Mouse (Mus musculus): ENCODE data around the gene P4ha3. TPM values are rescaled to one million over a fixed set of nuclear protein-coding genes. Genes with fewer than 3 reads are reported as not detected.

Gene P4ha3
- polyA plus RNA-seq, 1 experiment from 2014 or later, result 8.6 TPM

- Histone ChIP-seq H3K9ac (ENCODE audit: low read depth, low read length) (no peak overlapping the region), H3K27ac (ENCODE audit: low read depth, low read length) (no peak overlapping the region), H3K36me3 (ENCODE audit: control insufficient read depth, insufficient read depth, low read length) (peaks cover 3% of the 10 kb centered on the region; the same call in 1 of the 2 replicates), H3K4me2 (replicated peaks; ENCODE audit: low read depth, low read length) (no peak overlapping the region), H3K4me3 (ENCODE audit: low read length) (no peak overlapping the region), H3K4me1 (ENCODE audit: control insufficient read depth, insufficient read depth, low read length) (no peaks in the 10 kb centered on the region), H3K27me3 (ENCODE audit: control insufficient read depth, insufficient read depth, low read length) (no peaks in the 10 kb centered on the region), H3K9me3 (ENCODE audit: control insufficient read depth, low read length) (no peaks in the 10 kb centered on the region)
- ATAC-seq (ENCODE audit: low FRiP score, low TSS enrichment), result no peak
- WGBS, result 96% methylated on average over 8 of the region's 8 CpGs
Observed at GRCm38 (mm10) chr7:100272369-100272768, 13.0 kb upstream of the P4ha3 start.

DNA sequence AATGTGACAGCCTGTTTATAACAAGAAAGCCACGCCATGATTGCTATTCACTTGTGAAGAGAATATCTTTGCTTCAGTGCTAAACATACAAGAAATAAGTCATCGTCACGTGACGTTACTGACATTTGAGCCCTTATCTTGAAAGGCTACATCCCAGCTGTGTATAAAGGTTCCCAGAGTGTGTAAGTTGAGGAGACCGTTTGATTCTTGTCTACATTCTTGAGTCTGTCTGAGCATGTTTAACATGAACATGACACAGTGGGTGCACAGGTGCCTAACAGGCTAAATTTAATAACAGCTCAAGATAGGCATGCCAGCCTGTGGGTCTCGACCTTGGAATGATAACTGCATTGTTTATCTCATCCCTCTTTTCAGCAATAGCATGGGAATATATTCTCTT is 10.8 kb upstream of the P4ha3 start:
- H3K27me3 ChIP-seq (ENCODE audit: control insufficient read depth, insufficient read depth, low read length), result no peaks in the 10 kb centered on the region
- no peaks in the 10 kb centered on the region for H3K4me1 ChIP-seq (ENCODE audit: control insufficient read depth, insufficient read depth, low read length)
- no peak overlapping the region for H3K27ac ChIP-seq (ENCODE audit: low read depth, low read length)
- 77% methylated on average over 6 of the region's 6 CpGs for WGBS
- no peak for ATAC-seq (ENCODE audit: low FRiP score, low TSS enrichment)
- H3K36me3 ChIP-seq (ENCODE audit: control insufficient read depth, insufficient read depth, low read length), result no peaks in the 10 kb centered on the region
- no peak overlapping the region for H3K9ac ChIP-seq (ENCODE audit: low read depth, low read length)
- no peaks in the 10 kb centered on the region for H3K9me3 ChIP-seq (ENCODE audit: control insufficient read depth, low read length)
- H3K4me3 ChIP-seq (ENCODE audit: low read length), result no peak overlapping the region
- no peak overlapping the region for H3K4me2 ChIP-seq (replicated peaks; ENCODE audit: low read depth, low read length)

DNA sequence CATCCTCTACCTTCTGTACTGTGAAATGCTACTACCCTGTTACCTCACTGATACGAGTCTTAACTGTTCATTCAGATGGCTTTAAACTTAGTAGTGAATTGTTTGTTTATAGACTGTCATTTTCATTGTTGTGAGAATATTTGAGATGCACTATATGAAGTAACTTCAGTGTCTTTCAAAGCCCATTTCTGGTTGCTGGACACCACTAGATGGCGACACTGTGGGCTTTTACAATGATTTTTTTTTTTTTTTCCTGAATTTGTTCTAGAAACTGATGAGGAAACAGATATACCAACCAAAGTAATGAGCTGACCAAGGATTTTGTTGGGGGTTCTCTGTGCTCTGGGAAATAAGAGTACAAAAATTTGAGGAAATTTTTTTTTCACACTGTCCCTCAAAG is 8.9 kb upstream of the P4ha3 start:
- Histone ChIP-seq H3K27me3 (ENCODE audit: control insufficient read depth, insufficient read depth, low read length) (no peaks in the 10 kb centered on the region), H3K9me3 (ENCODE audit: control insufficient read depth, low read length) (no peaks in the 10 kb centered on the region), H3K4me2 (replicated peaks; ENCODE audit: low read depth, low read length) (no peak overlapping the region), H3K36me3 (ENCODE audit: control insufficient read depth, insufficient read depth, low read length) (no peaks in the 10 kb centered on the region), H3K9ac (ENCODE audit: low read depth, low read length) (no peak overlapping the region), H3K4me1 (ENCODE audit: control insufficient read depth, insufficient read depth, low read length) (no peaks in the 10 kb centered on the region), H3K4me3 (ENCODE audit: low read length) (no peak overlapping the region), H3K27ac (ENCODE audit: low read depth, low read length) (no peak overlapping the region)
- no peak for ATAC-seq (ENCODE audit: low FRiP score, low TSS enrichment)
- WGBS, result 55% methylated on average over 2 of the region's 2 CpGs

- ATAC-seq (ENCODE audit: low FRiP score, low TSS enrichment), result no peak
- WGBS, result 0% methylated on average over 1 of the region's 1 CpGs
Observed at GRCm38 (mm10) chr7:100279803-100280202, 5.5 kb upstream of the P4ha3 start.

GRCm38 (mm10) chr7:100281596-100281995 is 3.7 kb upstream of the P4ha3 start:
- WGBS, result 37% methylated on average over 3 of the region's 3 CpGs
- H3K27ac ChIP-seq (ENCODE audit: low read depth, low read length), result no peak overlapping the region
- peaks cover 4% of the 10 kb centered on the region; the same call in 1 of the 2 replicates for H3K4me1 ChIP-seq (ENCODE audit: control insufficient read depth, insufficient read depth, low read length)
- no peak overlapping the region for H3K9ac ChIP-seq (ENCODE audit: low read depth, low read length)
- no peak for ATAC-seq (ENCODE audit: low FRiP score, low TSS enrichment)
- H3K9me3 ChIP-seq (ENCODE audit: control insufficient read depth, low read length), result no peaks in the 10 kb centered on the region
- H3K4me3 ChIP-seq (ENCODE audit: low read length), result no peak overlapping the region
- H3K36me3 ChIP-seq (ENCODE audit: control insufficient read depth, insufficient read depth, low read length), result no peaks in the 10 kb centered on the region
- peaks cover 9% of the 10 kb centered on the region for H3K27me3 ChIP-seq (ENCODE audit: control insufficient read depth, insufficient read depth, low read length)
- H3K4me2 ChIP-seq (replicated peaks; ENCODE audit: low read depth, low read length), result no peak overlapping the region

More at GRCm38 (mm10) chr7:100279803-100280202, 5.5 kb upstream of the P4ha3 start:
- Histone ChIP-seq H3K4me1 (ENCODE audit: control insufficient read depth, insufficient read depth, low read length) (no peaks in the 10 kb centered on the region), H3K4me2 (replicated peaks; ENCODE audit: low read depth, low read length) (no peak overlapping the region), H3K4me3 (ENCODE audit: low read length) (no peak overlapping the region), H3K9me3 (ENCODE audit: control insufficient read depth, low read length) (no peaks in the 10 kb centered on the region), H3K9ac (ENCODE audit: low read depth, low read length) (no peak overlapping the region), H3K27me3 (ENCODE audit: control insufficient read depth, insufficient read depth, low read length) (peaks cover 8% of the 10 kb centered on the region), H3K27ac (ENCODE audit: low read depth, low read length) (no peak overlapping the region), H3K36me3 (ENCODE audit: control insufficient read depth, insufficient read depth, low read length) (no peaks in the 10 kb centered on the region)

- peaks cover 9% of the 10 kb centered on the region for H3K27me3 ChIP-seq (ENCODE audit: control insufficient read depth, insufficient read depth, low read length)
Observed at GRCm38 (mm10) chr7:100283298-100283697, 2.0 kb upstream of the P4ha3 start.

DNA sequence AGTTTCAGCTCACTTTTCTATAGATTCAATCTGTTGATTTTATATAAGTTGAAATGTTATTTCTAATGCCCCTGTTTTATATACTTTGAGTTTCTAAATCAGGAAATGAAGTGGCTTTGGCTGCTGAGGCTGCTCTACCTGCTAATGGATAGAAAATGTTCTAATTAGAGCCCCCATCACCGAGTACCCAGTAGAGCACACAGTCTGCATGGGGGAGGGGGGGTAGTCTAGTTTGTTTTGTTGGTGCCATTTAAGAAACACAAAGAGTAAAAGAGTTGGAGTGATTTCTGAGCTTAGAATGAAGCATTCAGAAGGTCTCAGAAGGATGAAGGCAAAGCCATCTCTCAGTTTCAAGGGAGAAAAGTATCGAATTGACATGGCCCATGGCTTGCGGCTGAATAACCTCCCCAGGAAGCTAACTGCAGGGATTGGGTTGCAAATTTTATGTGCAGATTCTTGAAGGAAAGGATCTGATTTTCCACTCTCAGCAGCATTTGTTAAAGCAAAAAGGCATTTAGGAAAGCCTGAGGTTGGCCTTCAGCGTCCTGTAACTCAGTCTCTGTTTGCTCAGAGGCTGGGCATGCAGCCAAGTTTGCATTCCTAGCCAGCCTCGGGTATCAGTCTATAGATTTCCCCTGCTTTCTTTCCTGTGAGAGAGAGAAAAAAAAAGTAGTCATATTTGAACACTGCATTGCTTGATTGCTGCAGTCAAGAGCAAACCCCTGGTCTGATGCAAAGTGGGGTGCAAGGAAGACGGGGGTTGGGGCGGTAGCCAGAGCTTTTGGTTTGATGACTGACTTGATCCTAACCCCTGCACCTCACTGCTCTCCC is 2.6 kb downstream of the P4ha3 start:
- Histone ChIP-seq H3K27me3 (ENCODE audit: control insufficient read depth, insufficient read depth, low read length) (peaks cover 9% of the 10 kb centered on the region), H3K4me2 (replicated peaks; ENCODE audit: low read depth, low read length) (peak overlapping the region; percentile 28), H3K4me3 (ENCODE audit: low read length) (no peak overlapping the region), H3K36me3 (ENCODE audit: control insufficient read depth, insufficient read depth, low read length) (no peaks in the 10 kb centered on the region), H3K4me1 (ENCODE audit: control insufficient read depth, insufficient read depth, low read length) (peaks cover 18% of the 10 kb centered on the region), H3K9ac (ENCODE audit: low read depth, low read length) (peak overlapping the region; percentile 25; the same call in 1 of the 2 replicates), H3K27ac (ENCODE audit: low read depth, low read length) (peak overlapping the region; percentile 87), H3K9me3 (ENCODE audit: control insufficient read depth, low read length) (no peaks in the 10 kb centered on the region)
- 9% methylated on average over 7 of the region's 7 CpGs for WGBS
- peak; percentile 86 for ATAC-seq (ENCODE audit: low FRiP score, low TSS enrichment)

More at GRCm38 (mm10) chr7:100283298-100283697, 2.0 kb upstream of the P4ha3 start:
- ATAC-seq (ENCODE audit: low FRiP score, low TSS enrichment), result no peak
- 17% methylated on average over 3 of the region's 3 CpGs for WGBS
- H3K9me3 ChIP-seq (ENCODE audit: control insufficient read depth, low read length), result no peaks in the 10 kb centered on the region
- peaks cover 12% of the 10 kb centered on the region for H3K4me1 ChIP-seq (ENCODE audit: control insufficient read depth, insufficient read depth, low read length)
- no peak overlapping the region for H3K9ac ChIP-seq (ENCODE audit: low read depth, low read length)
- H3K27ac ChIP-seq (ENCODE audit: low read depth, low read length), result no peak overlapping the region
- no peak overlapping the region for H3K4me3 ChIP-seq (ENCODE audit: low read length)
- no peaks in the 10 kb centered on the region for H3K36me3 ChIP-seq (ENCODE audit: control insufficient read depth, insufficient read depth, low read length)
- no peak overlapping the region for H3K4me2 ChIP-seq (replicated peaks; ENCODE audit: low read depth, low read length)

DNA sequence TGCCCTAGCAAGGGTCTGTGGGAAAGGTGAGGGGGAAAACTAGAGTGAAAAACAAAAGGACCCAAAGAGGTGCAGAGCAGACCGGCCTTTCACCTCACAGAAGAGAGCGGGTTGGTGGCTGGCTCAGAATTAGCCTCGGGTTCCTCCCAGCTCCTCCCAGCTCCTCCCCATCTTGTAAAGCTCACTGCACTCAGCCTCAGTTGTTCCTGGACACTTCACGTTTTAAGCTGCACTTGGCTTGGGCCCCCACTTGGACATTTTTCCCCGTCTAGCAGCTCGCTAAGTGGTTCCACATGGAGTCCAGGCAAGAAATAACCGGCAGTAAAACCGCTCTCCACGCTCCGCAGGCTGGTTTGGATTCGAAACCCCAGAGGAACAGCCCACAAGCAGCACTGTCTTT is 3.3 kb downstream of the P4ha3 start:
- Histone ChIP-seq H3K9me3 (ENCODE audit: control insufficient read depth, low read length) (no peaks in the 10 kb centered on the region), H3K27ac (ENCODE audit: low read depth, low read length) (peak overlapping the region; percentile 87), H3K9ac (ENCODE audit: low read depth, low read length) (peak overlapping the region; percentile 25; the same call in 1 of the 2 replicates), H3K4me1 (ENCODE audit: control insufficient read depth, insufficient read depth, low read length) (peaks cover 18% of the 10 kb centered on the region), H3K4me2 (replicated peaks; ENCODE audit: low read depth, low read length) (peak overlapping the region; percentile 28), H3K4me3 (ENCODE audit: low read length) (no peak overlapping the region), H3K27me3 (ENCODE audit: control insufficient read depth, insufficient read depth, low read length) (peaks cover 9% of the 10 kb centered on the region), H3K36me3 (ENCODE audit: control insufficient read depth, insufficient read depth, low read length) (no peaks in the 10 kb centered on the region)
- peak; percentile 56; the same call in 1 of the 2 replicates for ATAC-seq (ENCODE audit: low FRiP score, low TSS enrichment)
- WGBS, result 22% methylated on average over 11 of the region's 11 CpGs

DNA sequence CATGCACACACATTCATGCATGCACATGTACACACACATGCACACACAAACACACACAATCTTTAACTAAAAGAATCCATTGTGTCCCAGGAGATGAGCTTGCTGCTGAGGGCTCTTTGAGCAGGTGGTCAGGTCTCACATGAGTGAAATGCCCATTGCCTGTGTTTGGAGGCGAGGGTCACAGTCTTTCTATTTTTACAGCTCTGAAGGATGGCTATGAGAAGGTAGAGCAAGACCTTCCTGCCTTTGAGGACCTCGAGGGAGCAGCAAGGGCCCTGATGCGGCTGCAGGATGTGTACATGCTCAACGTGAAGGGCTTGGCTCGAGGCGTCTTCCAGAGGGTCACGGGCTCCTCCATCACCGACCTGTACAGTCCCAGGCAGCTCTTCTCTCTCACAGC is 8.2 kb downstream of the P4ha3 start:
- Histone ChIP-seq H3K9me3 (ENCODE audit: control insufficient read depth, low read length) (no peaks in the 10 kb centered on the region), H3K4me3 (ENCODE audit: low read length) (no peak overlapping the region), H3K9ac (ENCODE audit: low read depth, low read length) (no peak overlapping the region), H3K4me2 (replicated peaks; ENCODE audit: low read depth, low read length) (no peak overlapping the region), H3K27ac (ENCODE audit: low read depth, low read length) (no peak overlapping the region), H3K27me3 (ENCODE audit: control insufficient read depth, insufficient read depth, low read length) (no peaks in the 10 kb centered on the region), H3K36me3 (ENCODE audit: control insufficient read depth, insufficient read depth, low read length) (no peaks in the 10 kb centered on the region), H3K4me1 (ENCODE audit: control insufficient read depth, insufficient read depth, low read length) (peaks cover 4% of the 10 kb centered on the region)
- WGBS, result 81% methylated on average over 8 of the region's 8 CpGs
- no peak for ATAC-seq (ENCODE audit: low FRiP score, low TSS enrichment)

All from kidney, embryonic 14.5 days (tissue).